Mouse (Mus musculus) adrenal gland, postnatal 14 days (tissue): Measurements from ENCODE around the gene Ghrh. TPM values are rescaled to one million over a fixed set of nuclear protein-coding genes. Genes with fewer than 3 reads are reported as not detected.

Experiments
- DNase-seq: peaks from one replicate; pipeline ENCODE4 v3.0.0; 2021; ENCODE audit warnings: mixed read lengths
- total RNA-seq: library from RNA; stranded (reverse); gene quantifications from 2 replicates; pipeline ENCODE4 v1.2.3, GENCODE M21; 2021

Ghrh gene
- total RNA-seq, 1 experiment from 2014 or later, result not detected

GRCm38 (mm10) chr2:157308273-157308917 lies 38.9 kb downstream of the Ghrh start:
- DNase-seq, result no peak

GRCm38 (mm10) chr2:157307715-157308265 lies 39.5 kb downstream of the Ghrh start:
- DNase-seq, result no peak

- DNase-seq, result no peak
Measured at GRCm38 (mm10) chr2:157306091-157307032, 40.9 kb downstream of the Ghrh start.

- no peak for DNase-seq
Measured at GRCm38 (mm10) chr2:157303096-157303495, 44.2 kb downstream of the Ghrh start.

- DNase-seq, result no peak
Measured at GRCm38 (mm10) chr2:157300051-157300450, 47.3 kb downstream of the Ghrh start.

- DNase-seq, result no peak
Measured at GRCm38 (mm10) chr2:157296105-157296689, 51.1 kb downstream of the Ghrh start.

- DNase-seq, result peak; percentile 86
Measured at GRCm38 (mm10) chr2:157292093-157292492, 55.2 kb downstream of the Ghrh start.

GRCm38 (mm10) chr2:157288996-157289395 lies 58.3 kb downstream of the Ghrh start:
- no peak for DNase-seq

- DNase-seq, result peak; percentile 39
Measured at GRCm38 (mm10) chr2:157287542-157287941, 59.8 kb downstream of the Ghrh start.

- no peak for DNase-seq
Measured at GRCm38 (mm10) chr2:157283321-157283720, 64.0 kb downstream of the Ghrh start.

Other genes starting within 250 kb of the Ghrh start
- gene Samhd1, start 212.2 kb downstream of the Ghrh start, total RNA-seq, result 26.4 and 49.8 TPM in 2 replicates
- 11.2 and 11.9 TPM in 2 replicates for gene Rbl1, start 143.0 kb downstream of the Ghrh start, total RNA-seq
- 210 and 211 TPM in 2 replicates for gene Rpn2, start 68.5 kb downstream of the Ghrh start, total RNA-seq
- 0.23 TPM in 1 of 2 replicates, not detected in the other for gene Mroh8, start 68.0 kb downstream of the Ghrh start, total RNA-seq
- gene Manbal, start 20.1 kb upstream of the Ghrh start, total RNA-seq, result 29.4 and 35.4 TPM in 2 replicates
- gene Src, start 70.9 kb upstream of the Ghrh start, total RNA-seq, result 16.2 and 18.9 TPM in 2 replicates
- 158 TPM in 2 replicates for gene Nnat, start 212.6 kb upstream of the Ghrh start, total RNA-seq
- 75.2 and 77.9 TPM in 2 replicates for gene Blcap, start 223.8 kb upstream of the Ghrh start, total RNA-seq